Mouse (Mus musculus) layer of hippocampus, postnatal 25 days (tissue): Measurements from ENCODE around the gene Atrip. TPM values are rescaled to one million over a fixed set of nuclear protein-coding genes. Genes with fewer than 3 reads are reported as not detected.

Experiments
- DNase-seq, 2 experiments: peaks; one replicate each; pipeline ENCODE4 v3.0.0; 2022; ENCODE audit warnings: mixed read lengths in 2 of 2, low spot score in 1 of 2; ENCODE audit errors: extremely low spot score in 1 of 2
- total RNA-seq, 2 experiments: library from RNA; stranded (reverse); gene quantifications; 2 replicates each; pipeline ENCODE4 v1.2.3; 2021

Atrip gene
- total RNA-seq, 2 experiments from 2014 or later: 21.7 to 25.7 TPM

GRCm38 (mm10) chr9:109059136-109059903, 14.6 kb downstream of the Atrip start, which contains the start of gene Trex1:
Gene Trex1 (minus strand): TSS chr9:109059734.
- DNase-seq: peak; percentile 81 to 93

GRCm38 (mm10) chr9:109058006-109058765, 15.7 kb downstream of the Atrip start:
- DNase-seq: no peak

GRCm38 (mm10) chr9:109057543-109057942, 16.4 kb downstream of the Atrip start:
- no peak for DNase-seq

GRCm38 (mm10) chr9:109056916-109057315, 17.0 kb downstream of the Atrip start:
- no peak for DNase-seq

- DNase-seq: no peak
These were observed 17.7 kb downstream of the Atrip start for GRCm38 (mm10) chr9:109056081-109056690.

GRCm38 (mm10) chr9:109055271-109056030, 18.5 kb downstream of the Atrip start:
- no peak for DNase-seq

- DNase-seq: peak in 1 of 2 experiments; percentile 49
These were observed 19.2 kb downstream of the Atrip start for GRCm38 (mm10) chr9:109054712-109055111.

GRCm38 (mm10) chr9:109053851-109054250, 20.1 kb downstream of the Atrip start:
- DNase-seq: no peak

GRCm38 (mm10) chr9:109053366-109053765, 20.6 kb downstream of the Atrip start:
- DNase-seq: no peak

GRCm38 (mm10) chr9:109052490-109053260, 21.2 kb downstream of the Atrip start:
- no peak for DNase-seq

GRCm38 (mm10) chr9:109051651-109052489, 22.1 kb downstream of the Atrip start:
- DNase-seq: no peak

- DNase-seq: no peak
These were observed 22.9 kb downstream of the Atrip start for GRCm38 (mm10) chr9:109051011-109051501.

- DNase-seq: no peak
These were observed 23.3 kb downstream of the Atrip start for GRCm38 (mm10) chr9:109050674-109050997.

GRCm38 (mm10) chr9:109049996-109050673, 23.8 kb downstream of the Atrip start:
- DNase-seq: no peak

- DNase-seq: no peak
These were observed 24.6 kb downstream of the Atrip start for GRCm38 (mm10) chr9:109049316-109049715.

- DNase-seq: peak in 1 of 2 experiments; percentile 39
These were observed 27.6 kb downstream of the Atrip start for GRCm38 (mm10) chr9:109046306-109046705.

- no peak for DNase-seq
These were observed 32.6 kb downstream of the Atrip start for GRCm38 (mm10) chr9:109041351-109041750.

- no peak for DNase-seq
These were observed 33.0 kb downstream of the Atrip start for GRCm38 (mm10) chr9:109040906-109041305.
